Comparison of ENCODE assay signal across 7 mouse cellular contexts in the genomic region with DNA sequence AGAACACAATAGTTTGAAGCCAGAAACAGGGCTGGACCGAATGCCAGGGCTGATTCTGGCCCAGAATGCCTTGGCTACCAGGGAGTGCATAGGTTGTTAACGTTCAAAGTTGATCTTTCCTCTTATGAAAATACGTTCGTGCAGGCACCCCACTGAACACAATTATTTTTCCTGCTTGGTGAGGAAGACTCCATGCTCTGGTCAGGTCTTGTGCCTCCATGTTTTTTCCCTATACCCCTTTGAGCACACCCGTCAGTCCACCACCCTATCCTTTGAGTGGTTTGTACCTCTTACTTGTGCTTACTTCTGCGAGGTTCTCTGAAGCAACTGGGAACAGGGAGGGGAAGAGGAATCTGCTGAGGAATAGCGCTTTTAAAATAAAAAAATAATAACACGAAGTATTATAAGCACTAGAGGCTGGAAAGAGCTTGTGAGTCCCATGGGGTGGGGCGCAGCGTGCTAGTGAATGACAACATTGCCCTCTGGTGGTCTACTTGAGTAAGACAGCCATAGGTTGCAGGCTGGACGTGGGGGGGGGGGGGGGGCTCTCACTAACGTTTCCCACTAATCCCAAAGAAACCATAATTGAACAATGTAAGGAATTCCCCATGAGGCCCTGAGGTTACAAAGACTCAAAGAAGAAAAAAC.
DNase-seq lines count a peak whose midpoint lies in the region; ATAC-seq lines count a peak whose summit lies in the region.

No protein-coding gene starts in this region.

- H3K27ac ChIP-seq in hindbrain, embryonic 16.5 days (ENCODE audit: low read depth, low read length), result no peak overlapping the region

- no peaks in the 10 kb centered on the region for H3K4me1 ChIP-seq in hindbrain, embryonic 16.5 days (ENCODE audit: control insufficient read depth, insufficient read depth, low read depth, low read length)

- H3K9me3 ChIP-seq in hindbrain, embryonic 16.5 days (ENCODE audit: control insufficient read depth, low read length), result no peaks in the 10 kb centered on the region

- H3K4me3 ChIP-seq in hindbrain, embryonic 16.5 days (ENCODE audit: low read length), result no peak overlapping the region

- H3K27me3 ChIP-seq in hindbrain, embryonic 16.5 days (replicated peaks; ENCODE audit: control insufficient read depth, insufficient read depth, low read length), result no peaks in the 10 kb centered on the region

- WGBS in hindbrain, embryonic 16.5 days, result 38% methylated on average over 11 of the region's 12 CpGs

- peak overlapping the region; percentile 24 for H3K4me2 ChIP-seq in hindbrain, embryonic 16.5 days (ENCODE audit: low read length)

- DNase-seq in R1 (ENCODE audit: low read depth, low spot score), result peak; percentile 56
- DNase-seq in cerebellum, adult 9-10 months, result peak; percentile 37
- peak; percentile 13 to 58 for DNase-seq in frontal cortex, postnatal 10 days (ENCODE audit: low spot score in 2 of 2)
- DNase-seq in left cerebral cortex, adult 11 months (ENCODE audit: low spot score), result peak; percentile 30
- peak; percentile 80 for DNase-seq in mesoderm, embryonic 11.5 days (ENCODE audit: low read depth, low spot score)
- peak; percentile 42 for DNase-seq in right cerebral cortex, postnatal 25 days

- ATAC-seq in hindbrain, embryonic 16.5 days, result peak; percentile 89

- H3K36me3 ChIP-seq in hindbrain, embryonic 16.5 days (ENCODE audit: control insufficient read depth, insufficient read depth, low read length), result no peaks in the 10 kb centered on the region

- no peak overlapping the region for H3K9ac ChIP-seq in hindbrain, embryonic 16.5 days (ENCODE audit: low read depth, low read length)

Comparison
In these comparisons a context has a peak if more than half of its experiments do, and no peak if none do; other contexts are left out.
1. DNase-seq: peak in every context shown above with its lines; median percentile 80 in mesoderm, embryonic 11.5 days; 56 in R1; 42 in right cerebral cortex, postnatal 25 days; 37 in cerebellum, adult 9-10 months; 36 in frontal cortex, postnatal 10 days; 30 in left cerebral cortex, adult 11 months.